Mouse (Mus musculus) erythroid progenitor cell, adult 5-6 weeks (primary cell): ENCODE results near the gene Gm21293. TPM values are rescaled to one million over a fixed set of nuclear protein-coding genes. Genes with fewer than 3 reads are reported as not detected.
"Not testable (repeated sequence)": the region's sequence is repeated elsewhere in the genome, so short reads cannot be mapped to it uniquely, and the experiment has no call there.

Experiments used
- ATAC-seq: replicated peaks from 2 replicates; pipeline ENCODE4 v1.8.0; 2016; ENCODE audit warnings: moderate number of reproducible peaks, mild to moderate bottlenecking, moderate TSS enrichment, inconsistent platforms; ENCODE audit not compliant: poor library complexity, low FRiP score, severe bottlenecking
- total RNA-seq, 2 experiments: library from RNA; stranded (forward) in 1 of 2; stranded (reverse) in 1 of 2; fragments of 150-400 nt in 1 of 2; fragments of 186-747, 209-891 nt in 1 of 2; gene quantifications; 2 replicates each; pipeline versions ENCODE4 v1.2.3 to v1.2.4; 2015 to 2017; ENCODE audit warnings: low replicate concordance in 2 of 2

The Gm21293 gene
- not detected in 2 replicates for total RNA-seq (2015; ENCODE audit: low replicate concordance)
- total RNA-seq (2017; ENCODE audit: low replicate concordance) = not detected in 2 replicates

DNA sequence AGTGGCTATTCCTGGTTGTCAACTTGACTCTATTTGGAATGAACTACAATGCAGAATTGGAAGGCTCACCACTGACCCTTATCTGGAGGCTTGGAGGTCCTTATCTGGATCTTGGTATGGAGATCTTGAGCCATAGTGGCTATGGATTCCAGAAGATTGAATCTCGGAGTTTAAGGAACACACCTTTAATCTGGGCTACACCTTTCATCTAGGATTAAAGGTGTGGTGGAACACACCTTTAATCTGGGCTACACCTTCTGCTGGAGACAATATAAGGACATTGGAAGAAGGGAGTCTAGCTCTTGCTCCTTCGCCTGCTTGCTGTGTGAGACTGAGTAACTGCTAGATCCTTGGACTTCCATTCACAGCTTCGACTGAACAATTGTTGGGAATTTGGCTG, at the start of gene Gm21293:
Gene Gm21293, plus strand, starts transcription at position 301 of the 400 bp plus-strand sequence.
- ATAC-seq = not testable (repeated sequence)

- ATAC-seq = no peak
These were observed 32.7 kb upstream of the Gm21293 start for GRCm38 (mm10) chr10:104110044-104110443.

GRCm38 (mm10) chr10:104118312-104118711, 24.5 kb upstream of the Gm21293 start:
- ATAC-seq = no peak

DNA sequence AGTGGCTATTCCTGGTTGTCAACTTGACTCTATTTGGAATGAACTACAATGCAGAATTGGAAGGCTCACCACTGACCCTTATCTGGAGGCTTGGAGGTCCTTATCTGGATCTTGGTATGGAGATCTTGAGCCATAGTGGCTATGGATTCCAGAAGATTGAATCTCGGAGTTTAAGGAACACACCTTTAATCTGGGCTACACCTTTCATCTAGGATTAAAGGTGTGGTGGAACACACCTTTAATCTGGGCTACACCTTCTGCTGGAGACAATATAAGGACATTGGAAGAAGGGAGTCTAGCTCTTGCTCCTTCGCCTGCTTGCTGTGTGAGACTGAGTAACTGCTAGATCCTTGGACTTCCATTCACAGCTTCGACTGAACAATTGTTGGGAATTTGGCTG, 8.4 kb downstream of the Gm21293 start, which contains the start of gene Gm6763:
Gene Gm6763, plus strand, starts transcription at position 301 of the 400 bp plus-strand sequence.
- not testable (repeated sequence) for ATAC-seq

GRCm38 (mm10) chr10:104159706-104160105, 16.9 kb downstream of the Gm21293 start, which contains the start of gene Gm8764:
Gene Gm8764, plus strand, starts transcription at chr10:104160006.
- not testable (repeated sequence) for ATAC-seq

DNA sequence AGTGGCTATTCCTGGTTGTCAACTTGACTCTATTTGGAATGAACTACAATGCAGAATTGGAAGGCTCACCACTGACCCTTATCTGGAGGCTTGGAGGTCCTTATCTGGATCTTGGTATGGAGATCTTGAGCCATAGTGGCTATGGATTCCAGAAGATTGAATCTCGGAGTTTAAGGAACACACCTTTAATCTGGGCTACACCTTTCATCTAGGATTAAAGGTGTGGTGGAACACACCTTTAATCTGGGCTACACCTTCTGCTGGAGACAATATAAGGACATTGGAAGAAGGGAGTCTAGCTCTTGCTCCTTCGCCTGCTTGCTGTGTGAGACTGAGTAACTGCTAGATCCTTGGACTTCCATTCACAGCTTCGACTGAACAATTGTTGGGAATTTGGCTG, 25.4 kb downstream of the Gm21293 start, which contains the start of gene Gm21304:
Gene Gm21304, plus strand, starts transcription at position 301 of the 400 bp plus-strand sequence.
- not testable (repeated sequence) for ATAC-seq

DNA sequence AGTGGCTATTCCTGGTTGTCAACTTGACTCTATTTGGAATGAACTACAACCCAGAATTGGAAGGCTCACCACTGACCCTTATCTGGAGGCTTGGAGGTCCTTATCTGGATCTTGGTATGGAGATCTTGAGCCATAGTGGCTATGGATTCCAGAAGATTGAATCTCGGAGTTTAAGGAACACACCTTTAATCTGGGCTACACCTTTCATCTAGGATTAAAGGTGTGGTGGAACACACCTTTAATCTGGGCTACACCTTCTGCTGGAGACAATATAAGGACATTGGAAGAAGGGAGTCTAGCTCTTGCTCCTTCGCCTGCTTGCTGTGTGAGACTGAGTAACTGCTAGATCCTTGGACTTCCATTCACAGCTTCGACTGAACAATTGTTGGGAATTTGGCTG, 33.9 kb downstream of the Gm21293 start, which contains the start of gene Gm21312:
Gene Gm21312, plus strand, starts transcription at position 301 of the 400 bp plus-strand sequence.
- ATAC-seq = not testable (repeated sequence)

- not testable (repeated sequence) for ATAC-seq
These were observed 42.4 kb downstream of the Gm21293 start, which contains the start of gene Gm20765 for GRCm38 (mm10) chr10:104185233-104185632. Gene Gm20765, plus strand, starts transcription at chr10:104185533.

- ATAC-seq = not testable (repeated sequence)
These were observed 51.0 kb downstream of the Gm21293 start, which contains the start of gene Gm4340 for GRCm38 (mm10) chr10:104193742-104194141. Gene Gm4340, plus strand, starts transcription at chr10:104194042.

Other genes with a start within 250 kb of the Gm21293 start
- not detected in 2 replicates for gene Gm6763, start 8.5 kb downstream of the Gm21293 start, total RNA-seq (2015; ENCODE audit: low replicate concordance)
- not detected in 2 replicates for gene Gm6763, start 8.5 kb downstream of the Gm21293 start, total RNA-seq (2017; ENCODE audit: low replicate concordance)
- gene Gm8764, start 17.0 kb downstream of the Gm21293 start, total RNA-seq (2015; ENCODE audit: low replicate concordance) = not detected in 2 replicates
- gene Gm8764, start 17.0 kb downstream of the Gm21293 start, total RNA-seq (2017; ENCODE audit: low replicate concordance) = not detected in 2 replicates
- not detected in 2 replicates for gene Gm21304, start 25.5 kb downstream of the Gm21293 start, total RNA-seq (2015; ENCODE audit: low replicate concordance)
- not detected in 2 replicates for gene Gm21304, start 25.5 kb downstream of the Gm21293 start, total RNA-seq (2017; ENCODE audit: low replicate concordance)
- not detected in 2 replicates for gene Gm21312, start 34.0 kb downstream of the Gm21293 start, total RNA-seq (2015; ENCODE audit: low replicate concordance)
- gene Gm21312, start 34.0 kb downstream of the Gm21293 start, total RNA-seq (2017; ENCODE audit: low replicate concordance) = not detected in 2 replicates
- gene Gm20765, start 42.5 kb downstream of the Gm21293 start, total RNA-seq (2015; ENCODE audit: low replicate concordance) = not detected in 2 replicates
- not detected in 2 replicates for gene Gm20765, start 42.5 kb downstream of the Gm21293 start, total RNA-seq (2017; ENCODE audit: low replicate concordance)
- not detected in 2 replicates for gene Gm4340, start 51.1 kb downstream of the Gm21293 start, total RNA-seq (2015; ENCODE audit: low replicate concordance)
- not detected in 2 replicates for gene Gm4340, start 51.1 kb downstream of the Gm21293 start, total RNA-seq (2017; ENCODE audit: low replicate concordance)